Mouse (Mus musculus) midbrain, embryonic 12.5 days (tissue): ENCODE data around the gene C4bp. TPM values are rescaled to one million over a fixed set of nuclear protein-coding genes. Genes with fewer than 3 reads are reported as not detected.
"Not testable (repeated sequence)": the region's sequence is repeated elsewhere in the genome, so short reads cannot be mapped to it uniquely, and the experiment has no call there.

ENCODE experiments used
- ATAC-seq: fragments of 200-750 bp; cut with Nextera tagmentation; 2 replicates; pipeline ENCODE4 v1.8.0; 2017; ENCODE audit warnings: low read depth, moderate TSS enrichment, moderate library complexity; ENCODE audit not compliant: low FRiP score
- H3K27ac ChIP-seq: fragments of 300-500 bp; sonication (generic); replicated peaks from 2 replicates; pipeline ENCODE4 v1.5.1; 2016; ENCODE audit warnings: mild to moderate bottlenecking
- H3K27me3 ChIP-seq: fragments of 300-500 bp; sonication (generic); 2 replicates; pipeline ENCODE4 v1.6.1; 2016; ENCODE audit warnings: mild to moderate bottlenecking
- H3K36me3 ChIP-seq: fragments of 300-500 bp; sonication (generic); 2 replicates; pipeline ENCODE4 v1.6.1; 2016
- H3K4me1 ChIP-seq: fragments of 300-500 bp; sonication (generic); 2 replicates; pipeline ENCODE4 v1.6.1; 2016
- H3K4me2 ChIP-seq: fragments of 300-500 bp; sonication (generic); replicated peaks from 2 replicates; pipeline ENCODE4 v1.6.1; 2016; ENCODE audit warnings: mild to moderate bottlenecking, moderate library complexity
- H3K4me3 ChIP-seq: fragments of 300-500 bp; sonication (generic); 2 replicates; pipeline ENCODE4 v1.5.1; 2016; ENCODE audit warnings: mild to moderate bottlenecking
- H3K9ac ChIP-seq: fragments of 300-500 bp; sonication (generic); replicated peaks from 2 replicates; pipeline ENCODE4 v1.6.1; 2016; ENCODE audit warnings: mild to moderate bottlenecking, moderate library complexity
- H3K9me3 ChIP-seq: fragments of 300-500 bp; sonication (generic); 2 replicates; pipeline ENCODE4 v1.6.1; 2016; ENCODE audit warnings: mild to moderate bottlenecking
- WGBS: fragments of 180-500 bp; shearing (Covaris S2); methylation state at CpG from one replicate; pipeline ENCODE4 v1.1.7; 2016; 5-methylcytosine and 5-hydroxymethylcytosine counted together
- polyA plus RNA-seq: library from polyadenylated mRNA; unstranded; fragments of >200 nt; fragmentation: Nextera tagmentation; extraction: Ambion mirVana; gene quantifications from 2 replicates; pipeline ENCODE4 v1.2.1, GENCODE M21; 2016

Gene C4bp
- not detected in 2 replicates for polyA plus RNA-seq

DNA sequence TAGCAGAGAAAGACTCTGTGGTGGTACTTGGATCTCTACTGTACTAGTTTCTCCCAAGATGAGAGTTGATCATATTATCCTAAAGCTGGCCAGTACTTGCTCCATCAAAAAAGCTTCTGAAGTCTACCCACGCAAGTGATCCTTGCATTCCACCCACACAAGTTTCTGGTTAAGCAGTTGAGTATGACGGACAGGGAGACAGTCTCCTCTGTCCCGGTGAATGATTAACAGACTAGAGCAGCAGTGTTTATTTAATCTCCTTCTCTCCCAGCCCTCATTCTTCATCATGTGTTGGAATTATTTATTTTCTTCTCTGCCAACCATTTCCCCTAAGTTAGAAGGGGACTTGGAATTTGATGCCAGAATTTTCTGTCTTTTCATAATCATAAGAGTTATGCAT lies at the start of gene C4bp:
Gene C4bp, minus strand, starts transcription at position 179 of the 400 bp plus-strand sequence.
- ATAC-seq = no peak
- H3K4me2 ChIP-seq = no peak within 1 kb of the TSS
- no peaks in the 10 kb centered on the region for H3K36me3 ChIP-seq
- H3K9ac ChIP-seq = no peak within 1 kb of the TSS
- no peaks in the 10 kb centered on the region for H3K4me1 ChIP-seq
- no peaks in the 10 kb centered on the region for H3K9me3 ChIP-seq
- no peaks in the 10 kb centered on the region for H3K27me3 ChIP-seq
- no peak within 1 kb of the TSS for H3K27ac ChIP-seq
- WGBS = 89% methylated on average over 3 of the region's 3 CpGs
- H3K4me3 ChIP-seq = no peak within 1 kb of the TSS

DNA sequence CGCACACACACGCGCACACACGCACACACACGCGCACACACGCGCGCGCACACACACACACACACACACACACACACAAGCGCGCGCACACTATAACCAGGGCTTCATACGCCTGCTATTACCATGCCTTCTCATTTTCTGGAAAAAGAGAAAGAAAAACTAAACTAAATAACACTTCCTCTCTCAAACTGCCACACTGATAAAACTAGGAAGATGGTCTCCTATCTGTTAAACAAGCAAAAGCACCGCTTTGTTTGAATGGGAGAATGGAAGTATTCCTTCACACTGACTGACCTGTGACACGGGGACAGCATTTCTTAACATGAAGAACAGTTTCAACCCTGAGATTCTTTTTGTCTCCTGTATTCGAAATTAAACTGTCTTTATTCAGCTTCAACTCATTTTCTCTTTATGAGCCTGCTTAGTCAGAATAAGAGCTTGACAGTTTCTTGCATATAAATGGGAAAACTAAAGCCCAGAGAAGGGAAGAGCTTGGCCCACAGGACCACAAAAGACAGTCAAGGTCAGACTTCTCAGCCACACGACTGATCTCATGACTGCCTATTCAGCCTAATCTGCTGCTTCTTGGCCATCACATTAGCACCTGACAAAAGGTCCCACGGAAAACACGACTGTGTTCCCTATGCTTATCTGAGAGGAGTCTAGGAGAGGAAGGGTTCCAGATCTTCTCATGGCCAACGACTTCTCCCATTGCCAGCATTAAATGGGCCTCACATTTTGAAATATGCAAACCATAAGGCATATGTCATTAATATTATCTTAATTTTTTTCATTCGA lies 49.0 kb upstream of the C4bp start:
- Histone ChIP-seq H3K4me2 (no peak overlapping the region), H3K4me1 (peaks cover 8% of the 10 kb centered on the region; the same call in 1 of the 2 replicates), H3K36me3 (peaks cover 8% of the 10 kb centered on the region), H3K9me3 (no peaks in the 10 kb centered on the region), H3K9ac (no peak overlapping the region), H3K27me3 (no peaks in the 10 kb centered on the region), H3K27ac (no peak overlapping the region), H3K4me3 (no peak overlapping the region)
- WGBS = 91% methylated on average over 22 of the region's 22 CpGs
- ATAC-seq = no peak

DNA sequence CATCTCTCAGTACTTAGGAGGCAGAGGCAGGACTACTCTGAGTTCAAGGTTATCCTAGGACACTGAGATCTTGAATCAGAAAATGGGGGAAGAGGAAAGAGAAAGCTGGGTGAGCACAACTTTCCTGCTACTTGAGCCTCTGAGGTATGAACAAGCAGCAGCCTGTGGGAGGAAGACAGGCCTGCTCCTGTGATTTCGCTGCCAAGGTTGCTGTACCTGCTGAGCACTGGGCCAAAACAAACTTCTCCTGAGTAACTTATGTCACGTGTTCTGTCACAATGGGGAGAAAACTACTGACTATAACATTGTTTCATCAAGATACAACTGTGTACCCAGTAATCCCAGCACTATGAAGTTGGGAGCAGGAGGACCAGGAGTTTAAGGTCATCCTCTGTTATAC lies 42.2 kb upstream of the C4bp start:
- Histone ChIP-seq H3K9me3 (no peaks in the 10 kb centered on the region), H3K36me3 (peaks cover 46% of the 10 kb centered on the region), H3K4me3 (no peak overlapping the region), H3K9ac (no peak overlapping the region), H3K27ac (no peak overlapping the region), H3K27me3 (no peaks in the 10 kb centered on the region), H3K4me1 (no peaks in the 10 kb centered on the region), H3K4me2 (no peak overlapping the region)
- no peak for ATAC-seq
- WGBS = 82% methylated on average over 2 of the region's 2 CpGs

DNA sequence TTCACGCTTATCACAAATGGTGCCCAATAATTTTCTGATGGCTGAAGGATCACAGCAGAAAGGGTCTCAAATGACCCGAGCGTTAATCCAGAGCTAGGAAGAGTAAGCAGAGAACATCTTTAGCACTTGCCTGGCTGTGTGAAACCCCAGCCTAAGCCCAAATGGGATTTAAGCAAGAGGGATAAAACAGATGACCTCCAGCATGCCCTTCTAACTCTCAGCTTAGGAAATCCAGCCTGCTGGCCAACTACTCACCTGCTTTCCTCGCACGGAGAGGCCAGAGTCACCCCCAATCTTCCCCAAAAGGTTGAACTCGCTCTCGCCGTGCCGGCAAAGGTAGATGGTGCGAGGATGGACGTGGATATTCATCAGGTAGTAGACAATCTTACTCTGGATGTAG lies 40.5 kb upstream of the C4bp start:
- Histone ChIP-seq H3K9ac (no peak overlapping the region), H3K4me3 (no peak overlapping the region), H3K4me2 (no peak overlapping the region), H3K36me3 (peaks cover 61% of the 10 kb centered on the region), H3K27me3 (no peaks in the 10 kb centered on the region), H3K27ac (no peak overlapping the region), H3K9me3 (no peaks in the 10 kb centered on the region), H3K4me1 (no peaks in the 10 kb centered on the region)
- WGBS = 95% methylated on average over 11 of the region's 11 CpGs
- no peak for ATAC-seq

DNA sequence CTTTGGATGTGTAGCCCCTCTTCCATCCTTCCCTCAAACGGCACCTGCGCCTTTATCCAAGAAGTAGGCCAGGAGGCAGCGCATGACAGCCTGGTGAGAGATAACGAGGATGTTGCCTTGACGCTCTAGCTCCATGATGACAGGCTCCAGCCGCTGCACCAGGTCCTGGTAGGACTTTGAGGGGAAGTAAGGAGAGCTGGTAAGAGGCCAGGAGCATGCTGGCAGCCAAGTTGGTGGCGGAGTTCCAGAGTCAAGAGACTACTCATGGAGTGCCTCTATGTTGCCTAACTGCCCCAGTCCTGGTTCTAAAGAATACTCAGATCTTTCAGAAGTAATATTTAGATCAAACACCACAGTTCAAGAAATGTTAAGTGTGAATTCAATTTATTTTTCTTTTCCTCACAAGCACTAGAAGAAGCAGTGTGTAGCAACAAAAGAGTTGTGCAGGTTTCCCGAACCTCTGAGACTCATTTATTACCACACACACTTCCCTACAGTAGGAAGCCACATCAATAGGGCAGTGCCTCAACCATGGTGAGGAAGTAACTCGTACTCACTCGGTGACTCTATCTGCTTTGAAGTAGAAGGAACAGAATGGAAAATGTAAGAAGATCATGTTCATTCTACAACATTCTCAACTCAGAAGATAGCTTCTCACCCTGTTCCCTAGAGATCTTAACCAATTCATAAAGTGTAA lies 38.7 kb upstream of the C4bp start:
- Histone ChIP-seq H3K4me2 (no peak overlapping the region), H3K4me3 (no peak overlapping the region), H3K4me1 (no peaks in the 10 kb centered on the region), H3K27me3 (no peaks in the 10 kb centered on the region), H3K9ac (no peak overlapping the region), H3K36me3 (peaks cover 55% of the 10 kb centered on the region), H3K9me3 (no peaks in the 10 kb centered on the region), H3K27ac (no peak overlapping the region)
- ATAC-seq = no peak
- 92% methylated on average over 10 of the region's 10 CpGs for WGBS

DNA sequence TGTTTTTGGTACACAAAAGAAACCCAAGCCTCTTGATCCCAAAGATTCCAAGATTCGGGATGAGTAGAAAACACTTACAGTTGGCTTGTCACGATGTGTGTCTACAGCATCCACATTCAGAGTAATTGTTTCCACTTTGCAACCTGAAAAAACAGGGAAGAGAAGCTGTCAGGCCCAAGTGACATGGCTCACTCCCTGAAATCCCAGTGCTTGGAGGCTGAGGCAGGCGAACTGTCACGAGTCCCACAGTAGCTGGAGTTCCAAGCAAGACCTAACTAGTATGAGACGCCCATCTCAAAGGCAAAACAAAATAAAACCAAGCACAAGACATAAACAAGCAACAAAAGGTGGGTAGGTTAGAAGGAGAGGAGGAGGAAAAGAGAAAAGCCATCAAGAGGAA lies 37.2 kb upstream of the C4bp start:
- Histone ChIP-seq H3K9ac (no peak overlapping the region), H3K27me3 (no peaks in the 10 kb centered on the region), H3K4me2 (no peak overlapping the region), H3K4me3 (no peak overlapping the region), H3K4me1 (no peaks in the 10 kb centered on the region), H3K27ac (no peak overlapping the region), H3K9me3 (no peaks in the 10 kb centered on the region), H3K36me3 (peaks cover 55% of the 10 kb centered on the region)
- WGBS = 92% methylated on average over 5 of the region's 5 CpGs
- ATAC-seq = no peak

DNA sequence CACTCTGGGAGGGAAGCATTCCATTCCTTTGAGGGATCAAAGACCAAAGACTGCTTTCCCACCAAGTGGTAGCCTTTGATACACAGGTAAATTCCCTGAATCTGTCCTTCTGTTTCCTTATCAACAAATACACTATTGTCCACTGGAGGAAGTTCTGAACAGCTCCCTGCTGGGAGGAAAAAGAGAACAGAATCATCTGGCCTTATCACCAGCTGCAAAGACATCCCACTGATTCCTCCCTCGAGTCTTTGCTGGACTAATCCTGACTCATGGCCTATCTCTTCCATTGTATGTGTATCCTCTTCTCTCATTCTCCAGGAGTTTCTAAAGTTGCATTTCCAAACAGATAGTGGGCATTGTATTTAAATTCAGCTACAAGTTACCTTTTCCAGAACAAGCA lies 22.5 kb upstream of the C4bp start:
- WGBS = 36% methylated on average over 1 of the region's 1 CpGs
- Histone ChIP-seq H3K9ac (no peak overlapping the region), H3K27me3 (no peaks in the 10 kb centered on the region), H3K4me3 (no peak overlapping the region), H3K4me1 (no peaks in the 10 kb centered on the region), H3K36me3 (peaks cover 6% of the 10 kb centered on the region; the same call in 1 of the 2 replicates), H3K9me3 (0 out of 2 replicates have a peak, but pooled peaks cover 2% of the 10 kb centered on the region), H3K27ac (no peak overlapping the region), H3K4me2 (no peak overlapping the region)
- no peak for ATAC-seq

DNA sequence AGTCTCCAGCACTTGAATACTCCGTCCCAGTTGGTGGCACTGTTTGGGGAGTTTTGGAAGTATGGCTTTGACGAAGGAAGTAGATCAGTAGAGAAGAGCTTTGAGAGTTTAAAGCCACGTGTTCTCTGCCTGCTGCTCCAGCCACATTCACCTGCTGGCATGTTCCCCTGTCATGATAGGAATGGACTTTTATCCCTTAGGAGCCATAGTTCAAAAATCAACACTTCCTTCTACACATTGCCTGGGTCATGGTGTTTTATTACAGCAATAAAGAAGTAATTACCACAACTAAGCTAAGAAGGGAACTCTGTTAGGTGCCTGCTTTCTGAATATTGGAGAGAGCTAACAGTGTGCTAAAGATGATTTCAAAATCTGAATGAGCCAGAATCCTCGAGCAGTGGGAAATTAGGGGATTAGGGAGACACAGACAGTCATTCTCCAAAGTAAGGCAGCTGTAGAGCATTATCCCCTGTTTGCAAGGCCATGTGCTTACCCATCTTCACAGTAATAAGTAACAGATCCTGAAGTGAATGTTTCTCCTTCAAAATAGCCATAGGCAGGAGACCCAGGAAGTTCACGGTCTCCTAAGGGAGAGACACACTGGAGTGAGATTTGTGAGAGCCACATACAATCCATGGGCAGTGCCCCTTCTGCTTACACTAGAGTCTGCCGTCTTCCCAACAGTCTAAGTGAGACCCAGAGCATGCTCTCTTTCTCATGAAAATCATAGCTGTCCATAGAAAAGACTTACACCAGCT lies 20.4 kb upstream of the C4bp start:
- H3K4me2 ChIP-seq = no peak overlapping the region
- H3K9me3 ChIP-seq = no peaks in the 10 kb centered on the region
- H3K27me3 ChIP-seq = no peaks in the 10 kb centered on the region
- no peak overlapping the region for H3K4me3 ChIP-seq
- no peak overlapping the region for H3K9ac ChIP-seq
- no peak for ATAC-seq
- no peak overlapping the region for H3K27ac ChIP-seq
- no peaks in the 10 kb centered on the region for H3K36me3 ChIP-seq
- 79% methylated on average over 6 of the region's 6 CpGs for WGBS
- no peaks in the 10 kb centered on the region for H3K4me1 ChIP-seq

DNA sequence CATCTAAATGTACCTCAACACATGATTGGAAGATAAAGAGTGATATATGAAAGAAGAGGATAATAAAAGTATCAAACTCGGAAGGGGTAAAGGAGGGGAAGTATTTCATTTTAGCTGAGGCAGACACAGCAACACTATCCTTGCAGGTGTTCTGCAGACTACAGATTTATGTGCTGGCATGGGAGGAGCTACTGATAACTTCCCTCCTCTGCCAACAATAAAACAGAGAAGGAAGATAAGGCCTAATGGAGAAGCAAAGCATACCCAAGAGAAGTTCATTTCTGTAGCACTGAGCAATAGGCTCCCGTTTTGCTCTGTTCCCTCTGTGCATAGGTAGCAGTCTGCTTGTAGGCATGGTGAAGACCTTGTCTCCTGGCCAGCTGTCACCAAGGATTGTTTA lies 19.6 kb upstream of the C4bp start:
- Histone ChIP-seq H3K27me3 (no peaks in the 10 kb centered on the region), H3K4me1 (no peaks in the 10 kb centered on the region), H3K9me3 (no peaks in the 10 kb centered on the region), H3K4me2 (no peak overlapping the region), H3K27ac (no peak overlapping the region), H3K4me3 (no peak overlapping the region), H3K36me3 (no peaks in the 10 kb centered on the region), H3K9ac (no peak overlapping the region)
- no peak for ATAC-seq
- WGBS = 80% methylated on average over 2 of the region's 2 CpGs

DNA sequence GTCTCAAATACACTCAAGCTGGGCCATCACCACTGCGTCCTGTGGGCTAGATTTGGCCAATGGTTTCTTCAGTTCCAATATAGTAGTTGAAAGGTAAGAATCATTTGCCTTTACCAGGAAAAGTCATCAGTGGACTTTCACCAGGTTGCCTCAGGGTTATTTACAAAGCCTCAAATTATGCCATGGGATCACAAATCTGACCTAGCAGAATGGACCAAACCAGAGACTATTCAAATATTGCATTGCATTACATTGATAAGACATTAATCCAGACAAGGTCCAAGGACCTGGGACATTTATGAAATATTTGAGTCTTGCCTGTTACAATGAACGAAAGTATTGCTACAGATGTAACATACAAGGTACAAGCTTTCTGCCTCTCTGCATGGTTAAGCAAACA lies 17.1 kb upstream of the C4bp start:
- ATAC-seq = no peak
- no peak overlapping the region for H3K4me3 ChIP-seq
- no peaks in the 10 kb centered on the region for H3K36me3 ChIP-seq
- no peaks in the 10 kb centered on the region for H3K27me3 ChIP-seq
- H3K27ac ChIP-seq = no peak overlapping the region
- H3K4me1 ChIP-seq = no peaks in the 10 kb centered on the region
- WGBS = 71% methylated on average over 2 of the region's 2 CpGs
- H3K9me3 ChIP-seq = no peaks in the 10 kb centered on the region
- H3K9ac ChIP-seq = no peak overlapping the region
- no peak overlapping the region for H3K4me2 ChIP-seq

DNA sequence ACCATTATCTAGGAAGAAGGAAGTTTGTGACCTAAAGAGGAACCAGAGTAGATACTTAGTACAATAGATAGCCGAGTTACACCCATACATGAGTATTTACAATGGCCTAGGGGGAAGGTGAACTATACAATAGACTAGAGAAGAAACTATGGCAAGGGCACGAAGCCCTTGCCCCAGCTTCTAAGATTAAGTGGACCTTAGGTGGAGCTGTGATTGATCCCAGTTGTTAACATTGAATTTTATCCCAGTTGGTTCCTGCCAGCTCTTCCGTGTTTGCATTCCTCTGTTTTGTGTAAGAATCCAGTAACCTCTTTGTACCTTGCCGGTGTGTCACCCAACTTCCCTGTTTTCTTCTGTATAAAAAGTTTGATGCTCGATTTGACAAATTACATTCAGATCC lies 2.1 kb upstream of the C4bp start:
- H3K9ac ChIP-seq, H3K9me3 ChIP-seq, ATAC-seq, H3K4me3 ChIP-seq, H3K4me1 ChIP-seq, H3K4me2 ChIP-seq, H3K27me3 ChIP-seq, H3K27ac ChIP-seq, H3K36me3 ChIP-seq: not testable (repeated sequence)
- 85% methylated on average over 5 of the region's 5 CpGs for WGBS

DNA sequence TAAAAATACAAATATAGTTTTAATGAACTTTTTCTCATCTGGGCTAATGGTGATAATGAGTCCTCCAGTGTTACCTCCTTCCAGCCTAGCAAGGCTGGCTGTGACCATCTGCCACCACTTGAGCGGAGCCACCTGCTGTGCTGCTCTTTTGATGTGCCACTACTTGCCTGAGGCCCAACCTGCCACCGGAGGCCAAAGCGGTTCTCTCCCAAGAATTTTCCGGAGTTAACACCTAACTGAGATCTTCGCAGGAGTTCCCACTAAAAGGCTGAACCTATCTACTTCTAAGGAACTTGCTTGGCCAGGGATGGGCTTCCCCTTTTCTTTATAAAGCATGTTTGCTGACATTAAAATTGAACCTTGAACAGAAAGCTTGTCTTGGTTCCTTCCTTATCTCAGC lies 1.8 kb downstream of the C4bp start:
- not testable (repeated sequence) for H3K9ac ChIP-seq, H3K4me3 ChIP-seq, H3K27me3 ChIP-seq, ATAC-seq, H3K4me1 ChIP-seq, H3K9me3 ChIP-seq, H3K36me3 ChIP-seq, H3K27ac ChIP-seq, H3K4me2 ChIP-seq
- 51% methylated on average over 5 of the region's 5 CpGs for WGBS
